ENCODE assay signal across 31 mouse cellular contexts in genomic region chr6:142578831-142579230, GRCm38 (mm10). TPM values are rescaled to one million over a fixed set of nuclear protein-coding genes. Genes with fewer than 3 reads are reported as not detected.
DNase-seq lines count a peak whose midpoint lies in the region; TF ChIP-seq lines count a peak whose summit lies in the region.
"Had no signal": no experiment of that assay in that cellular context is flagged by ENCODE, and none has a peak within 500 bp of the region (broad histone marks: within the 10 kb centered on the region; RNA-seq: fewer than 3 reads in every experiment).

No protein-coding gene starts in this region.

- TF ChIP-seq POLR2A in heart, adult 2 months (IDR thresholded peaks at IDR 0.05; ENCODE audit: insufficient read depth, low read depth, low read length): no peak

- peak; percentile 67 for DNase-seq in adrenal gland, adult 2 months
- no peak for DNase-seq in adrenal gland, adult 18-20 months (ENCODE audit: low spot score in 2 of 2)
- DNase-seq in heart, adult 11 months: peak; percentile 41
- no peak for DNase-seq in heart, adult 2 months
- peak; percentile 19 for DNase-seq in 3T3-L1 (ENCODE audit: low read depth, low spot score)
- DNase-seq in left cerebral cortex, adult 11 months (ENCODE audit: low spot score): no peak
- DNase-seq: B cell, adult 2 months; cerebellum, adult 11-12 months; cerebellum, adult 8-10 months; cerebellum, postnatal 10 days; cerebellum, postnatal 36 days; embryo, embryonic 11 days; gastrocnemius, postnatal 10 days; gastrocnemius, postnatal 36 days; heart, postnatal 10 days; heart, postnatal 36 days; kidney, adult 11 months had no signal

- H3K36me3 ChIP-seq in heart, adult 2 months (ENCODE audit: control insufficient read depth, insufficient read depth, low read length): no peaks in the 10 kb centered on the region
- H3K36me3 ChIP-seq: embryonic facial prominence, embryonic 10.5 days; embryonic facial prominence, embryonic 13.5 days; forebrain, embryonic 12.5 days; forebrain, embryonic 15.5 days; G1E; heart, embryonic 12.5 days; heart, embryonic 15.5 days; hindbrain, embryonic 10.5 days; hindbrain, embryonic 13.5 days; intestine, embryonic 15.5 days had no signal

- H3K4me3 ChIP-seq in heart, adult 2 months: no peak overlapping the region
- H3K4me3 ChIP-seq: embryonic facial prominence, embryonic 10.5 days; embryonic facial prominence, embryonic 13.5 days; erythroblast, embryonic 14.5 days; forebrain, embryonic 12.5 days; forebrain, embryonic 15.5 days; heart, embryonic 12.5 days; heart, embryonic 15.5 days; hindbrain, embryonic 10.5 days; hindbrain, embryonic 13.5 days; intestine, embryonic 15.5 days had no signal

- no peaks in the 10 kb centered on the region for H3K27me3 ChIP-seq in heart, adult 2 months (ENCODE audit: control insufficient read depth, insufficient read depth, low read length)
- H3K27me3 ChIP-seq: CH12.LX; forebrain, embryonic 15.5 days; heart, embryonic 15.5 days; intestine, embryonic 15.5 days had no signal

- no peak for TF ChIP-seq EP300 in heart, adult 2 months (IDR thresholded peaks at IDR 0.05; ENCODE audit: insufficient read depth, low read depth, low read length)

- no peak overlapping the region for H3K27ac ChIP-seq in heart, adult 2 months
- H3K27ac ChIP-seq: embryonic facial prominence, embryonic 10.5 days; embryonic facial prominence, embryonic 13.5 days; forebrain, embryonic 12.5 days; forebrain, embryonic 15.5 days; heart, embryonic 15.5 days; hindbrain, embryonic 10.5 days; hindbrain, embryonic 13.5 days; intestine, embryonic 15.5 days had no signal

- no peaks in the 10 kb centered on the region for H3K79me2 ChIP-seq in heart, adult 2 months (replicated peaks; ENCODE audit: control insufficient read depth, insufficient read depth, low read length)

- intact Hi-C loops in heart, adult 2 months (cut with DNase I): no loop called here

- H3K4me1 ChIP-seq in heart, adult 2 months (ENCODE audit: control insufficient read depth, insufficient read depth, low read length): no peaks in the 10 kb centered on the region
- H3K4me1 ChIP-seq: embryonic facial prominence, embryonic 10.5 days; embryonic facial prominence, embryonic 13.5 days; forebrain, embryonic 12.5 days; forebrain, embryonic 15.5 days; heart, embryonic 12.5 days; heart, embryonic 15.5 days; hindbrain, embryonic 10.5 days; hindbrain, embryonic 13.5 days; intestine, embryonic 15.5 days had no signal

- no peak overlapping the region for H3K9ac ChIP-seq in heart, adult 2 months (ENCODE audit: low read depth, low read length)
- H3K9ac ChIP-seq: embryonic facial prominence, embryonic 13.5 days; forebrain, embryonic 12.5 days; forebrain, embryonic 15.5 days; heart, embryonic 12.5 days; heart, embryonic 15.5 days; hindbrain, embryonic 13.5 days; intestine, embryonic 15.5 days had no signal

- WGBS in heart, adult 2 months: 73% methylated on average over 4 of the region's 4 CpGs

- no peak for TF ChIP-seq CTCF in heart, adult 2 months (IDR thresholded peaks at IDR 0.05)

RNA-seq across cellular contexts. Expression of gene Kcnj8, which starts 7.4 kb away (rescaled TPM):
- total RNA-seq in adrenal gland, adult 2 months (2021): 10 to 100 TPM in 1 of 2 experiments, 1 to 10 TPM in 1; 6.4 to 12.1 TPM
- polyA plus RNA-seq in adrenal gland, adult 2 months (2012; rRNA removed): 5.6 and 7.6 TPM in 2 replicates
- total RNA-seq in adrenal gland, adult 18-20 months (2021): 10 to 100 TPM in 1 of 2 experiments, 1 to 10 TPM in 1; 6.4 to 10.9 TPM
- 10 to 100 TPM; 21.5 to 23.6 TPM for total RNA-seq in heart, adult 2 months (2021)
- 32.4 and 46.9 TPM in 2 replicates for polyA plus RNA-seq in heart, adult 2 months (2012; rRNA removed)
- total RNA-seq: CH12.LX; granulocyte monocyte progenitor cell, adult 5-6 weeks had no signal
- polyA plus RNA-seq: erythroblast, embryonic 14.5 days; G1E; Patski had no signal

Comparison
In these comparisons a context has a peak if more than half of its experiments do, and no peak if none do; other contexts are left out.
1. DNase-seq: peak in adrenal gland, adult 2 months (single experiment), heart, adult 11 months (single experiment) and 3T3-L1 (single experiment); none in adrenal gland, adult 18-20 months (0 of 2), heart, adult 2 months (0 of 2) and left cerebral cortex, adult 11 months (single experiment).